16 mouse cellular contexts compared by ENCODE assay signal in genomic region chr3:145004422-145004821, GRCm38 (mm10). TPM values are rescaled to one million over a fixed set of nuclear protein-coding genes. Genes with fewer than 3 reads are reported as not detected.
A peak's percentile ranks its signal among the peaks of the same experiment; 100 is the strongest.
DNase-seq lines count a peak whose midpoint lies in the region; ATAC-seq and TF ChIP-seq lines count a peak whose summit lies in the region.
"Had no signal": no experiment of that assay in that cellular context is flagged by ENCODE, and none has a peak within 500 bp of the region (broad histone marks: within the 10 kb centered on the region; RNA-seq: fewer than 3 reads in every experiment).

No protein-coding gene starts in this region.

- 27% methylated on average over 5 of the region's 5 CpGs for WGBS in intestine, postnatal 0 days
- 34% methylated on average over 5 of the region's 5 CpGs for WGBS in intestine, embryonic 15.5 days

- no peaks in the 10 kb centered on the region for H3K9me3 ChIP-seq in intestine, postnatal 0 days (ENCODE audit: control insufficient read depth)
- no peaks in the 10 kb centered on the region for H3K9me3 ChIP-seq in intestine, embryonic 15.5 days
- H3K9me3 ChIP-seq: liver, embryonic 15.5 days; megakaryocyte, embryonic 14.5 days had no signal

- no peaks in the 10 kb centered on the region for H3K27me3 ChIP-seq in intestine, postnatal 0 days (replicated peaks; ENCODE audit: control insufficient read depth, insufficient read depth, low read length)
- no peaks in the 10 kb centered on the region for H3K27me3 ChIP-seq in intestine, embryonic 15.5 days (replicated peaks)
- H3K27me3 ChIP-seq: liver, embryonic 15.5 days; megakaryocyte, embryonic 14.5 days had no signal

- H3K4me3 ChIP-seq in intestine, postnatal 0 days (ENCODE audit: low read depth, low read length) = no peak overlapping the region
- H3K4me3 ChIP-seq in intestine, embryonic 15.5 days (replicated peaks) = no peak overlapping the region
- H3K4me3 ChIP-seq: liver, embryonic 15.5 days; megakaryocyte, embryonic 14.5 days had no signal

- no peak overlapping the region for H3K9ac ChIP-seq in intestine, postnatal 0 days (ENCODE audit: low read depth, low read length)
- H3K9ac ChIP-seq in intestine, embryonic 15.5 days = no peak overlapping the region
- H3K9ac ChIP-seq: liver, embryonic 15.5 days had no signal

- H3K4me1 ChIP-seq in intestine, postnatal 0 days (replicated peaks; ENCODE audit: control insufficient read depth, insufficient read depth, low read length) = no peaks in the 10 kb centered on the region
- H3K4me1 ChIP-seq in intestine, embryonic 15.5 days (replicated peaks) = no peaks in the 10 kb centered on the region
- H3K4me1 ChIP-seq: liver, embryonic 15.5 days; megakaryocyte, embryonic 14.5 days had no signal

- peak; percentile 66 for DNase-seq in 3T3-L1 (ENCODE audit: low read depth, low spot score)
- DNase-seq in A20 (ENCODE audit: low read depth, low spot score) = peak; percentile 41
- DNase-seq in brain, adult 2 months (ENCODE audit: low read depth, low spot score) = peak; percentile 8
- no peak for DNase-seq in gastrocnemius, postnatal 4 days (ENCODE audit: low spot score in 2 of 2)
- DNase-seq in heart, adult 11 months = no peak
- DNase-seq: kidney, adult 2 months; thymus, adult 18-20 months had no signal

- H3K4me2 ChIP-seq in intestine, postnatal 0 days (replicated peaks; ENCODE audit: low read depth) = no peak overlapping the region
- no peak overlapping the region for H3K4me2 ChIP-seq in intestine, embryonic 15.5 days (replicated peaks)
- H3K4me2 ChIP-seq: liver, embryonic 15.5 days had no signal

- ATAC-seq in intestine, postnatal 0 days = no peak
- no peak for ATAC-seq in intestine, embryonic 15.5 days

- no peaks in the 10 kb centered on the region for H3K36me3 ChIP-seq in intestine, postnatal 0 days (ENCODE audit: control insufficient read depth, insufficient read depth)
- no peaks in the 10 kb centered on the region for H3K36me3 ChIP-seq in intestine, embryonic 15.5 days
- H3K36me3 ChIP-seq: liver, embryonic 15.5 days had no signal

- H3K27ac ChIP-seq in intestine, postnatal 0 days (ENCODE audit: low read depth, low read length) = no peak overlapping the region
- H3K27ac ChIP-seq in intestine, embryonic 15.5 days = no peak overlapping the region
- H3K27ac ChIP-seq: liver, embryonic 15.5 days had no signal

- peak; percentile 73 for TF ChIP-seq CTCF in intestine, postnatal 0 days (IDR thresholded peaks at IDR 0.05; ENCODE audit: low read depth)

RNA-seq across cellular contexts. Expression of gene Clca1, which starts 28.2 kb away (rescaled TPM):
- 129 and 164 TPM in 2 replicates for polyA plus RNA-seq in intestine, postnatal 0 days (2015; fragmentation: Nextera tagmentation; extraction: Ambion mirVana)
- 32.6 and 55.4 TPM in 2 replicates for polyA plus RNA-seq in intestine, embryonic 15.5 days (2015; fragmentation: Nextera tagmentation; extraction: Ambion mirVana)
- not detected for total RNA-seq in gastrocnemius, postnatal 4 days (2021)
- total RNA-seq: adrenal gland, adult 18-20 months; hematopoietic stem cell, adult 5-6 weeks; left cerebral cortex, postnatal 14 days had no signal

RNA-seq across cellular contexts. Expression of gene Clca4a, which starts 29.6 kb away (rescaled TPM):
- polyA plus RNA-seq in intestine, postnatal 0 days (2015; fragmentation: Nextera tagmentation; extraction: Ambion mirVana) = 0.94 and 1.8 TPM in 2 replicates
- 0.06 TPM in 1 of 2 replicates, not detected in the other for polyA plus RNA-seq in intestine, embryonic 15.5 days (2015; fragmentation: Nextera tagmentation; extraction: Ambion mirVana)
- not detected for total RNA-seq in gastrocnemius, postnatal 4 days (2021)
- total RNA-seq: adrenal gland, adult 18-20 months; hematopoietic stem cell, adult 5-6 weeks; layer of hippocampus, adult 18-20 months; left cerebral cortex, postnatal 14 days had no signal
- polyA plus RNA-seq: kidney, adult 2 months; liver, embryonic 15.5 days; spleen, adult 2 months had no signal

Comparison
In these comparisons a context has a peak if more than half of its experiments do, and no peak if none do; other contexts are left out.
1. DNase-seq: peak in 3T3-L1 (single experiment), A20 (single experiment) and brain, adult 2 months (single experiment); none in gastrocnemius, postnatal 4 days (0 of 2) and heart, adult 11 months (single experiment).